Mouse (Mus musculus): Measurements from ENCODE around the gene Kif2c. TPM values are rescaled to one million over a fixed set of nuclear protein-coding genes. Genes with fewer than 3 reads are reported as not detected.

Kif2c gene
- polyA plus RNA-seq, 1 experiment from 2014 or later, result 125 TPM

DNA sequence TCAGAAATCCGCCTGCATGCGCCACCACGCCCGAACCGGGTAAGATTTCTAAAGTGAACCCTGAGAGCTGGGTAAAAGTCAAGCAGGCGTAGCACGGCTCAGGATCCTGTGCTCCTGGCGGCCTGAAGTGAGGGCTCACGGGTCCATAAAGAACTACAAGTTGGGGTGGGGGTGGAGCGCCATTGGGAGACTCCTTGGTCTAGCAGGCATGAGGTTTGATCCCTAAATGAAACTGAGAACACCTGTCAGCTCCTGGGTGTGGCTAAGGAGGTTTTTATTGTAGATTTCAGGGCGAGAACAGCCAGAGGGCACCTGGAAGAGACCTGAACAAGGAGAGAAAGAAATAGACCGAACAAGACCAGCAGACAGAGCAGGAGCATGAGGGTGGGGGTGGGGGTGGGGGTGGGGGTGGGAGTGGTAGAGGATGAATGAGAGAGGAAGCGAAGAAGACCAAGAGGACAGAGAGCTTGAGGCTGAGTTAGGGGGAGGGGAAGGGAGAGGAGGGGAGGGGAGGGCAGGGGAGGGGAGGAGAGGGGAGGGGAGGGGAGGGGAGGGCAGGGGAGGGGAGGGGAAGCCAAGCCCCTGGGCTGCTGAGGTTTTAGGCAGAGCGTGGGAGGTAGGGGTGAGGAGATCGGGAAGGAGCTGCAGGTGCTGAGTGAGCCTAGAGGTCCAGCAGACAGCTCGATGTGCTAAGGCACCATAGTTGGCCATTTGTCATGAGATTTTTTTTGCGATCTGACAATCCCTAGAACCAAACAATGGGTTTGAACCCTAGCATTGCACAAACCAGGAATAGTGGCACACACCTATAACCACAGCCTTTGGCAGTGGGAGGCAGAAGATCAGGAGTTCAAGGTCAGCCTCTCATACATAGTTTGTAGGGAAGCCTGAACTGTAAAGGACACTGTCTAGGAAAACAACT lies 43.9 kb downstream of the Kif2c start:
- no peaks in the 10 kb centered on the region for H3K4me1 ChIP-seq (ENCODE audit: control insufficient read depth, insufficient read depth, low read length)
- H3K9me3 ChIP-seq (ENCODE audit: control insufficient read depth, low read length), result no peaks in the 10 kb centered on the region
- no peak for ATAC-seq (ENCODE audit: insufficient number of reproducible peaks, low FRiP score, low TSS enrichment, low read depth)
- no peak overlapping the region for H3K9ac ChIP-seq (ENCODE audit: low read length)
- H3K4me2 ChIP-seq (ENCODE audit: low read depth, severe bottlenecking), result no peak overlapping the region
- H3K27ac ChIP-seq (replicated peaks; ENCODE audit: low read depth, low read length), result no peak overlapping the region
- H3K36me3 ChIP-seq (ENCODE audit: control insufficient read depth, insufficient read depth, low read length), result no peaks in the 10 kb centered on the region
- DNase-seq (ENCODE audit: low spot score), result no peak
- H3K27me3 ChIP-seq (ENCODE audit: control insufficient read depth, insufficient read depth, low read length), result 0 out of 2 replicates have a peak, but pooled peaks cover under 1% of the 10 kb centered on the region
- WGBS, result 67% methylated on average over 16 of the region's 17 CpGs
- H3K4me3 ChIP-seq (ENCODE audit: low read depth, low read length), result no peak overlapping the region

- Histone ChIP-seq H3K4me1 (ENCODE audit: control insufficient read depth, insufficient read depth, low read length) (0 out of 2 replicates have a peak, but pooled peaks cover 4% of the 10 kb centered on the region), H3K27ac (replicated peaks; ENCODE audit: low read depth, low read length) (no peak overlapping the region)
Observed at GRCm38 (mm10) chr4:117136034-117136433, 46.4 kb downstream of the Kif2c start.

DNA sequence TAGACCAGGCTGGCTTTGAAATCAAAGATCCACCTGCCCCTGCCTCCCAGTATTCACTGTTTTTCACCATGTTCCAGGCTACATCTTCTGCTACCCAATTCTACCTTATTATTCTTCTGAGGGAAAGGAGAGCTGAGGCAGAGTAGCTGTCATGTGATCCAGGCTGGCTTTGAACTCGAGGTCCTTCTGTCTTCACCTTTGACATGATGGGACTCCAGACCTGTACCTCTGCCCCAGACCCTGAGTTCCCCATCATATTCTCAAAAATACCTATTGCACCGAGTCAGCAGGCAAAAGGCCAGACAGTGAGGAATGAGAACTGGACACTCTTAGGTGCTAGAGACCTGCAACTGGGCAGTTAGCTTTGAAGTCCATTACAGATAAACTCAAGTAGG lies 47.8 kb downstream of the Kif2c start:
- ATAC-seq (ENCODE audit: insufficient number of reproducible peaks, low FRiP score, low TSS enrichment, low read depth), result no peak
- Histone ChIP-seq H3K4me1 (ENCODE audit: control insufficient read depth, insufficient read depth, low read length) (0 out of 2 replicates have a peak, but pooled peaks cover 4% of the 10 kb centered on the region), H3K4me3 (ENCODE audit: low read depth, low read length) (no peak overlapping the region), H3K9ac (ENCODE audit: low read length) (no peak overlapping the region), H3K27me3 (ENCODE audit: control insufficient read depth, insufficient read depth, low read length) (peaks cover 22% of the 10 kb centered on the region), H3K4me2 (ENCODE audit: low read depth, severe bottlenecking) (no peak overlapping the region), H3K9me3 (ENCODE audit: control insufficient read depth, low read length) (no peaks in the 10 kb centered on the region), H3K36me3 (ENCODE audit: control insufficient read depth, insufficient read depth, low read length) (0 out of 2 replicates have a peak, but pooled peaks cover 2% of the 10 kb centered on the region), H3K27ac (replicated peaks; ENCODE audit: low read depth, low read length) (no peak overlapping the region)
- WGBS, result 38% methylated on average over 2 of the region's 2 CpGs
- no peak for DNase-seq (ENCODE audit: low spot score)

More at GRCm38 (mm10) chr4:117136034-117136433, 46.4 kb downstream of the Kif2c start:
- Histone ChIP-seq H3K4me2 (ENCODE audit: low read depth, severe bottlenecking) (no peak overlapping the region), H3K9ac (ENCODE audit: low read length) (no peak overlapping the region), H3K4me3 (ENCODE audit: low read depth, low read length) (no peak overlapping the region), H3K27me3 (ENCODE audit: control insufficient read depth, insufficient read depth, low read length) (peaks cover 22% of the 10 kb centered on the region), H3K36me3 (ENCODE audit: control insufficient read depth, insufficient read depth, low read length) (0 out of 2 replicates have a peak, but pooled peaks cover 2% of the 10 kb centered on the region), H3K9me3 (ENCODE audit: control insufficient read depth, low read length) (no peaks in the 10 kb centered on the region)
- DNase-seq (ENCODE audit: low spot score) (no peak), ATAC-seq (ENCODE audit: insufficient number of reproducible peaks, low FRiP score, low TSS enrichment, low read depth) (no peak)
- WGBS, result 26% methylated on average over 8 of the region's 8 CpGs

GRCm38 (mm10) chr4:117133817-117134600 lies 48.4 kb downstream of the Kif2c start, which contains the start of gene Plk3:
TSS of gene Plk3 (minus strand) at chr4:117133963.
- H3K27ac ChIP-seq (replicated peaks; ENCODE audit: low read depth, low read length), result no peak within 1 kb of the TSS
- peaks cover 22% of the 10 kb centered on the region for H3K27me3 ChIP-seq (ENCODE audit: control insufficient read depth, insufficient read depth, low read length)
- H3K4me1 ChIP-seq (ENCODE audit: control insufficient read depth, insufficient read depth, low read length), result 0 out of 2 replicates have a peak, but pooled peaks cover 4% of the 10 kb centered on the region

DNA sequence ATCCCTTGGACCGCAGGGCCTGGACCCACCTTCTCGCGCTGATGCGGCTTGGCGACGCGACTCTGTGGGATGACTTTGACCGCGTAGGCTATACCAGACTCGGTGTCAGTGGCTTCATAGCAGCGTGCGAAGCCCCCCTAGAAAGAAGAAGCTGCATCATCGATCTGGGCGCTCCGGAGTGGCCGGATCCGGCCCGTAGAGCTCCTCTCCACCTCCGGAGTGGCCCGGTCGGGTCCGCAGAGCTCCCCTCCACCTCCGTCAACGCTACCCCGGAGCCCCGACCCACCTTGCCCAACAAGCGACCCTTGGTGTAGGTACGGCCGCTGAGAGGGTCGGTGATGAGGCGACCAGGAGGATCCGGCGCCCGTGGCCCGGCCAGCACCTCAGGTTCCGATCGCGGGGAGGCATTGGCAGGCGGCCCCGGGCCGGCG lies 49.1 kb downstream of the Kif2c start:
- no peak overlapping the region for H3K27ac ChIP-seq (replicated peaks; ENCODE audit: low read depth, low read length)
- peak overlapping the region; percentile 78 for H3K4me3 ChIP-seq (ENCODE audit: low read depth, low read length)
- ATAC-seq (ENCODE audit: insufficient number of reproducible peaks, low FRiP score, low TSS enrichment, low read depth) (peak; percentile 14; the same call in 1 of the 2 replicates), DNase-seq (ENCODE audit: low spot score) (peak; percentile 63)
- peaks cover 22% of the 10 kb centered on the region for H3K27me3 ChIP-seq (ENCODE audit: control insufficient read depth, insufficient read depth, low read length)
- 0 out of 2 replicates have a peak, but pooled peaks cover 4% of the 10 kb centered on the region for H3K4me1 ChIP-seq (ENCODE audit: control insufficient read depth, insufficient read depth, low read length)
- H3K9me3 ChIP-seq (ENCODE audit: control insufficient read depth, low read length), result no peaks in the 10 kb centered on the region
- 0 out of 2 replicates have a peak, but pooled peaks cover 2% of the 10 kb centered on the region for H3K36me3 ChIP-seq (ENCODE audit: control insufficient read depth, insufficient read depth, low read length)
- H3K9ac ChIP-seq (ENCODE audit: low read length), result peak overlapping the region; percentile 69
- H3K4me2 ChIP-seq (ENCODE audit: low read depth, severe bottlenecking), result peak overlapping the region; percentile 98
- WGBS, result under 1% methylated on average over 42 of the region's 42 CpGs

More at GRCm38 (mm10) chr4:117133817-117134600, 48.4 kb downstream of the Kif2c start, which contains the start of gene Plk3:
- DNase-seq (ENCODE audit: low spot score) (peak; percentile 98), ATAC-seq (ENCODE audit: insufficient number of reproducible peaks, low FRiP score, low TSS enrichment, low read depth) (peak; percentile 88)
- H3K4me2 ChIP-seq (ENCODE audit: low read depth, severe bottlenecking), result peak within 1 kb of the TSS; percentile 98
- 2% methylated on average over 48 of the region's 48 CpGs for WGBS
- H3K36me3 ChIP-seq (ENCODE audit: control insufficient read depth, insufficient read depth, low read length), result 0 out of 2 replicates have a peak, but pooled peaks cover 2% of the 10 kb centered on the region
- no peaks in the 10 kb centered on the region for H3K9me3 ChIP-seq (ENCODE audit: control insufficient read depth, low read length)
- peak within 1 kb of the TSS; percentile 78 for H3K4me3 ChIP-seq (ENCODE audit: low read depth, low read length)
- peak within 1 kb of the TSS; percentile 69 for H3K9ac ChIP-seq (ENCODE audit: low read length)

DNA sequence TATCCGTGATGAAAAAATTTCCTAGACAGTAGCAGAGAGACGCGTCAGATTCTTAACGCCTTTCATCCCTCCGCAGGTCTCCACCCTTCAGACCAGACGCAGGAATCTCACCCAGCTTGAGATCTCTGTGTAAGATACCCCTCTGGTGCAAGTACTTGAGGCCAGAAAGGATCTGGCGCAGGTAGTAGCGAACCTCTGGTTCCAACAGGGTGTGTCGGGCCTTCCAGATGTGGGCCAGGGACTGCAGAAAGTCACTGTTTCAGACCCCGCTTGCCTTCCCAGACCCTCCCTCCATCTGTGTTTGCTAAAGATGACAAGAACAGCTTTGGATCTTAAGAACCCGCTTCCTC lies 49.7 kb downstream of the Kif2c start:
- Histone ChIP-seq H3K27ac (replicated peaks; ENCODE audit: low read depth, low read length) (no peak overlapping the region), H3K9ac (ENCODE audit: low read length) (no peak overlapping the region), H3K27me3 (ENCODE audit: control insufficient read depth, insufficient read depth, low read length) (peaks cover 22% of the 10 kb centered on the region), H3K9me3 (ENCODE audit: control insufficient read depth, low read length) (no peaks in the 10 kb centered on the region), H3K36me3 (ENCODE audit: control insufficient read depth, insufficient read depth, low read length) (0 out of 2 replicates have a peak, but pooled peaks cover 2% of the 10 kb centered on the region), H3K4me2 (ENCODE audit: low read depth, severe bottlenecking) (peak overlapping the region; percentile 98), H3K4me3 (ENCODE audit: low read depth, low read length) (peak overlapping the region; percentile 78; the same call in 1 of the 2 replicates), H3K4me1 (ENCODE audit: control insufficient read depth, insufficient read depth, low read length) (0 out of 2 replicates have a peak, but pooled peaks cover 4% of the 10 kb centered on the region)
- WGBS, result 11% methylated on average over 11 of the region's 11 CpGs
- no peak for DNase-seq (ENCODE audit: low spot score)
- no peak for ATAC-seq (ENCODE audit: insufficient number of reproducible peaks, low FRiP score, low TSS enrichment, low read depth)

GRCm38 (mm10) chr4:117131890-117132793 lies 50.3 kb downstream of the Kif2c start:
- no peak overlapping the region; the same call in 1 of the 2 replicates for H3K9ac ChIP-seq (ENCODE audit: low read length)
- H3K4me3 ChIP-seq (ENCODE audit: low read depth, low read length), result no peak overlapping the region; the same call in 1 of the 2 replicates
- WGBS, result 24% methylated on average over 7 of the region's 7 CpGs
- 0 out of 2 replicates have a peak, but pooled peaks cover 4% of the 10 kb centered on the region for H3K4me1 ChIP-seq (ENCODE audit: control insufficient read depth, insufficient read depth, low read length)
- peaks cover 22% of the 10 kb centered on the region for H3K27me3 ChIP-seq (ENCODE audit: control insufficient read depth, insufficient read depth, low read length)
- no peak for ATAC-seq (ENCODE audit: insufficient number of reproducible peaks, low FRiP score, low TSS enrichment, low read depth)
- no peaks in the 10 kb centered on the region for H3K9me3 ChIP-seq (ENCODE audit: control insufficient read depth, low read length)
- no peak for DNase-seq (ENCODE audit: low spot score)
- H3K36me3 ChIP-seq (ENCODE audit: control insufficient read depth, insufficient read depth, low read length), result 0 out of 2 replicates have a peak, but pooled peaks cover 2% of the 10 kb centered on the region
- H3K4me2 ChIP-seq (ENCODE audit: low read depth, severe bottlenecking), result peak overlapping the region; percentile 98
- no peak overlapping the region for H3K27ac ChIP-seq (replicated peaks; ENCODE audit: low read depth, low read length)

Measured in limb, embryonic 11.5 days (tissue).